Mouse (Mus musculus) midbrain, postnatal 0 days (tissue): Measurements from ENCODE around the gene Cyb5r3. TPM values are rescaled to one million over a fixed set of nuclear protein-coding genes. Genes with fewer than 3 reads are reported as not detected.
A peak's percentile ranks its signal among the peaks of the same experiment; 100 is the strongest.

Experiments
- ATAC-seq: fragments of 200-750 bp; cut with Nextera tagmentation; 2 replicates; pipeline ENCODE4 v1.8.0; 2017; ENCODE audit warnings: moderate number of reproducible peaks, mild to moderate bottlenecking, moderate TSS enrichment, moderate library complexity; ENCODE audit not compliant: low FRiP score
- DNase-seq: peaks from one replicate; pipeline ENCODE4 v3.0.0-alpha.2; 2015; ENCODE audit warnings: low spot score
- H3K27ac ChIP-seq: fragments of 300-500 bp; sonication (generic); 2 replicates; pipeline ENCODE4 v1.5.1; 2014; ENCODE audit warnings: low read depth, mild to moderate bottlenecking, low read length, mixed read lengths
- H3K27me3 ChIP-seq: fragments of 300-500 bp; sonication (generic); 2 replicates; pipeline ENCODE4 v1.6.1; 2014; ENCODE audit warnings: low read length, control low read depth, mixed read lengths; ENCODE audit not compliant: insufficient read depth
- H3K36me3 ChIP-seq: fragments of 300-500 bp; sonication (generic); 2 replicates; pipeline ENCODE4 v1.6.1; 2014; ENCODE audit warnings: low read length, control low read depth, mixed read lengths; ENCODE audit not compliant: insufficient read depth
- H3K4me1 ChIP-seq: fragments of 300-500 bp; sonication (generic); 2 replicates; pipeline ENCODE4 v1.6.1; 2014; ENCODE audit warnings: mild to moderate bottlenecking, control low read depth, antibody characterized with exemption, low read length, mixed read lengths; ENCODE audit not compliant: insufficient read depth
- H3K4me2 ChIP-seq: fragments of 300-500 bp; sonication (generic); 2 replicates; pipeline ENCODE4 v1.6.1; 2014; ENCODE audit warnings: low read depth, mild to moderate bottlenecking, low read length, mixed read lengths; ENCODE audit not compliant: poor library complexity, severe bottlenecking
- H3K4me3 ChIP-seq: fragments of 300-500 bp; sonication (generic); 2 replicates; pipeline ENCODE4 v1.5.1; 2014; ENCODE audit warnings: low read depth, mild to moderate bottlenecking, low read length, moderate library complexity
- H3K9ac ChIP-seq: fragments of 300-500 bp; sonication (generic); replicated peaks from 2 replicates; pipeline ENCODE4 v1.6.1; 2014; ENCODE audit warnings: mild to moderate bottlenecking, low read length, moderate library complexity, mixed read lengths; ENCODE audit not compliant: poor library complexity, severe bottlenecking
- H3K9me3 ChIP-seq: fragments of 300-500 bp; sonication (generic); 2 replicates; pipeline ENCODE4 v1.6.1; 2016; ENCODE audit warnings: low read length, control low read depth
- CTCF ChIP-seq: IDR thresholded peaks from 2 replicates; pipeline ENCODE4 v1.5.1; 2016; ENCODE audit warnings: antibody characterized with exemption, mild to moderate bottlenecking
- WGBS: fragments of 180-500 bp; shearing (Covaris S2); extraction: QIAGEN DNeasy Blood & Tissue Kit; methylation state at CpG from one replicate; pipeline ENCODE4 v1.1.7; 2014; 5-methylcytosine and 5-hydroxymethylcytosine counted together
- polyA plus RNA-seq: library from polyadenylated mRNA; unstranded; fragments of >200 nt; fragmentation: Nextera tagmentation; extraction: Ambion mirVana; gene quantifications from 2 replicates; pipeline ENCODE4 v1.2.1, GENCODE M21; 2015
- total RNA-seq: library from RNA; depleted of rRNA; stranded (reverse); fragments of >200 nt; gene quantifications from 2 replicates; pipeline ENCODE4 v1.2.3, GENCODE M21; 2014

Cyb5r3 gene
- total and polyA plus RNA-seq, 2 experiments from 2014 or later = 86.5 to 146 TPM

DNA sequence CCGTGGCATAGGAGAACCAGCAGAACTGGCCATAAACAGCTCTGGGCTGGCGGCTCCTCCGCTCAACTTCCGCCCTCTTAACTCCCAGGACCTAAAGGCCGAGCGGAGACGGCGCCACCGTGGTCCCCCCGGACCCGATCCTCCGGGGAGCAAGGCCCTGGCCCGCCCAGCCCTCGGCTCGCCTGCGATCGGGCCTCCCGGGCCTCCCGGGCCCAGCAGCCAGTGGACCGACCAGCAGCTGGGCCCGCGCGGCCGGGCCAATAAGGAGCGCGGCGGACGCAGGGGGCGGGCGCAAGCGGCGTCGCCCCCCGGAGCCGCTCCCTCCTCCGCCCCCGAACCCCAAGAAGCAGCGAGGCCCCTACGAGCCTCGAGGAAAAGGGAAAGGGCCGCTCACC lies 23.6 kb downstream of the Cyb5r3 start:
- under 1% methylated on average over 38 of the region's 41 CpGs for WGBS
- Histone ChIP-seq H3K27ac (peak overlapping the region; percentile 99), H3K9ac (peak overlapping the region; percentile 93), H3K36me3 (peaks cover 14% of the 10 kb centered on the region), H3K9me3 (no peaks in the 10 kb centered on the region), H3K4me1 (0 out of 2 replicates have a peak, but pooled peaks cover 4% of the 10 kb centered on the region), H3K4me2 (peak overlapping the region; percentile 80), H3K27me3 (no peaks in the 10 kb centered on the region), H3K4me3 (peak overlapping the region; percentile 91)
- ATAC-seq (peak; percentile 81), DNase-seq (peak; percentile 76)
- no peak for TF ChIP-seq CTCF

GRCm38 (mm10) chr15:83148395-83148794 lies 24.0 kb downstream of the Cyb5r3 start:
- DNase-seq (peak; percentile 8), ATAC-seq (no peak)
- H3K9ac ChIP-seq = peak overlapping the region; percentile 93
- peak overlapping the region; percentile 80 for H3K4me2 ChIP-seq
- peaks cover 10% of the 10 kb centered on the region for H3K36me3 ChIP-seq
- H3K27ac ChIP-seq = peak overlapping the region; percentile 99
- H3K9me3 ChIP-seq = no peaks in the 10 kb centered on the region
- no peak for TF ChIP-seq CTCF
- H3K4me1 ChIP-seq = 0 out of 2 replicates have a peak, but pooled peaks cover 4% of the 10 kb centered on the region
- peak overlapping the region; percentile 91 for H3K4me3 ChIP-seq
- WGBS = 3% methylated on average over 21 of the region's 21 CpGs
- no peaks in the 10 kb centered on the region for H3K27me3 ChIP-seq

GRCm38 (mm10) chr15:83145541-83145940 lies 26.9 kb downstream of the Cyb5r3 start:
- Histone ChIP-seq H3K27me3 (no peaks in the 10 kb centered on the region), H3K27ac (no peak overlapping the region), H3K9ac (no peak overlapping the region), H3K9me3 (no peaks in the 10 kb centered on the region), H3K4me3 (no peak overlapping the region), H3K36me3 (peaks cover 4% of the 10 kb centered on the region), H3K4me1 (0 out of 2 replicates have a peak, but pooled peaks cover 4% of the 10 kb centered on the region), H3K4me2 (no peak overlapping the region)
- no peak for TF ChIP-seq CTCF
- no peak for DNase-seq
- no peak for ATAC-seq
- WGBS = 96% methylated on average over 6 of the region's 6 CpGs

GRCm38 (mm10) chr15:83142861-83143260 lies 29.5 kb downstream of the Cyb5r3 start:
- 23% methylated on average over 5 of the region's 5 CpGs for WGBS
- H3K4me2 ChIP-seq = no peak overlapping the region
- H3K9ac ChIP-seq = no peak overlapping the region
- no peaks in the 10 kb centered on the region for H3K27me3 ChIP-seq
- no peak for ATAC-seq
- H3K36me3 ChIP-seq = peaks cover 7% of the 10 kb centered on the region
- peak; percentile 11 for DNase-seq
- H3K27ac ChIP-seq = peak overlapping the region; percentile 26; the same call in 1 of the 2 replicates
- H3K4me3 ChIP-seq = no peak overlapping the region
- 0 out of 2 replicates have a peak, but pooled peaks cover under 1% of the 10 kb centered on the region for H3K4me1 ChIP-seq
- no peak for TF ChIP-seq CTCF
- no peaks in the 10 kb centered on the region for H3K9me3 ChIP-seq

DNA sequence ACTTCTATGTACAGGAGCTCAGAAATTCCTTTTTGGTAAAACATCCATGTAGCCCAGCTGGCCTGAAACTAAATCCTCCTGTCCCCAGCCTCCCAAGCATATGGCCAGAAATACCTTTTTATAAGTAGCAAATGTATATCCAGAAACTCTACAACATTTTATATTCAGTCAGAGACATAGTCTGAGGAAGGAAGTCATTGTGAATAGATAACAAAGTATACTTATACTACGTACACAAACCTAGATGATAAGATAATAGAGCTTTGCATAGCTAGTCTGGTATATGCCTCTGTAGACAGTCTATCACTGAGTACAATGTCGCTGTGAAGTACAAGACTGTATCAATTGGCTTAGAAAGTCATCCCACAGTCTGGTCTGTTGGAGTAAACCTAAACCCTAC lies 36.7 kb downstream of the Cyb5r3 start:
- no peak for TF ChIP-seq CTCF
- no peak overlapping the region for H3K4me3 ChIP-seq
- DNase-seq (no peak), ATAC-seq (no peak)
- H3K27me3 ChIP-seq = no peaks in the 10 kb centered on the region
- peaks cover 54% of the 10 kb centered on the region for H3K36me3 ChIP-seq
- H3K27ac ChIP-seq = no peak overlapping the region
- H3K9me3 ChIP-seq = no peaks in the 10 kb centered on the region
- 85% methylated on average over 2 of the region's 2 CpGs for WGBS
- H3K4me2 ChIP-seq = no peak overlapping the region
- H3K4me1 ChIP-seq = no peaks in the 10 kb centered on the region
- no peak overlapping the region for H3K9ac ChIP-seq

GRCm38 (mm10) chr15:83134671-83135070 lies 37.7 kb downstream of the Cyb5r3 start:
- 87% methylated on average over 6 of the region's 6 CpGs for WGBS
- Histone ChIP-seq H3K27me3 (no peaks in the 10 kb centered on the region), H3K4me3 (no peak overlapping the region), H3K36me3 (peaks cover 60% of the 10 kb centered on the region), H3K9ac (no peak overlapping the region), H3K4me1 (no peaks in the 10 kb centered on the region), H3K9me3 (no peaks in the 10 kb centered on the region), H3K4me2 (no peak overlapping the region), H3K27ac (no peak overlapping the region)
- ATAC-seq (no peak), DNase-seq (no peak)
- no peak for TF ChIP-seq CTCF
